Mouse (Mus musculus): ENCODE results near the gene Slc45a1.
A peak's percentile ranks its signal among the peaks of the same experiment; 100 is the strongest.

The Slc45a1 gene

DNA sequence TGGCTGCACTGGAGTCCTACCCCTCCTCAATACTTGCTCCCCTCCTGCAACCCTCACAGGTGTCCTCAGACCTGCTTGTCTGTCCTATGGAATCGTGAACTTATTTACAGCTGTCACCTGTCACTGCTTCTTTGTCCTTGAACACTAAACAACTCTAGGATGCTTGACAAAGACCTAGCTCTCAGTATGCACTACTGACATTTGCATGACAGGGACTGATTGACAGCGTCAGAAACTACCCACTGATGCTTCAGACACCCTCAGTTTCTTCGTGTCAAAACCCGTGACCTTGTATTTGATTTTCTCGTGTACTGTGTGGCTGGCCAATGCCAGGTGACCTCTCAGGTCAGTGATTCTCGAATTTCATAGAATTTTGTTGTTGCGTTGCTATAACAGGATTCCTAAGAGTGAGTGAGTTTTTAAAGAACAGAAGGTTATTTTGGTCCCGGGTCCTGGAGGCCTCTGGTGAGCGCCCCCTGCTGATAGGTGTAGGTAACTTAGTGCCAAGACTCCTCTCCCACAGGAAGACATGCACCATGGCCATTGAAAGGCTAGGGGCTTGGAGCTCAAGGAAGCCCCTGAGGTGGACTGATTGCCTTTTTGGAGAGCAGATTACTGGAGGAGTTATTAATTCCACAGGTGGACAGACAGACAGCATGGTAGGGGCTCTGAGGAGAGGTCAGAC is 8.1 kb upstream of the Slc45a1 start:
- no peak for DNase-seq (ENCODE audit: low spot score)

DNA sequence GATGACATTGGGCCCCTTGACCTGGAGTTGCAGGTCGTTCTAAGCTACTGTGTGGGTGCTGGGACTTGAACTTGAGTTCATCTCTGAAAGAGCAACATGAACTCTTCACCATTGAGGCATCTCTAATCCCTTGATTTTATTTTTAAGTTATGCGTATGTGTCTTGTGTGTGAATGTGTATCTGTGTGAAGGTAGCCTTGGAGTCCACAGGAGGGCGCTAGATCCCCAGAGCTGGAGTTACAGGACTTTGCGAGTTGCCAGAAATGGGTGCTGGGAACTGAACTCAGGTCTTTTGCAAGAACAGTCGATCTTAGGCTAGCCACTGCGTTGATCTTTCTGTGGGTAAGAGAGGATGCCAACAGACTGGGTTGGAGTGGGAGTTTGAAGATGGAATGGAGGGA is 4.5 kb upstream of the Slc45a1 start:
- DNase-seq (ENCODE audit: low spot score), result peak; percentile 11

DNA sequence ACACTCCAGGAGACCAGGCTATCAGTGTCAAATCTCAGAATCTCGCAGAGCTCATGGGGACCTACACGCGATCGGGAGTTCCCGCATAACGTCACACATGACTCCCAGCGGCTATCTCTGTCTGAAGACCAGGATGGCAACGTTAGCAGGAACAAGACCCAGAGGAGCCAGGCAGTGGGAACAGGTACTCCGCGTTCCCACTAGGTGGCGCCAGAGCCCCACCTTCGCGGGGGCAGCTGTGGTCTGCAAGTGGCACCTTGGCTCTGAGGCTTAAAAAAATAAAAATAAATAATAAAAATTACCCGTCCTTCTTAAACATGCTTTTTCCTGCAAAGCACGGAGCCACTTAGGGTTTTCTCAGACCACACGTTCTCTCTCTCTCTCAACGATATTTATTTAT is 4.0 kb upstream of the Slc45a1 start:
- peak; percentile 82 for DNase-seq (ENCODE audit: low spot score)

DNA sequence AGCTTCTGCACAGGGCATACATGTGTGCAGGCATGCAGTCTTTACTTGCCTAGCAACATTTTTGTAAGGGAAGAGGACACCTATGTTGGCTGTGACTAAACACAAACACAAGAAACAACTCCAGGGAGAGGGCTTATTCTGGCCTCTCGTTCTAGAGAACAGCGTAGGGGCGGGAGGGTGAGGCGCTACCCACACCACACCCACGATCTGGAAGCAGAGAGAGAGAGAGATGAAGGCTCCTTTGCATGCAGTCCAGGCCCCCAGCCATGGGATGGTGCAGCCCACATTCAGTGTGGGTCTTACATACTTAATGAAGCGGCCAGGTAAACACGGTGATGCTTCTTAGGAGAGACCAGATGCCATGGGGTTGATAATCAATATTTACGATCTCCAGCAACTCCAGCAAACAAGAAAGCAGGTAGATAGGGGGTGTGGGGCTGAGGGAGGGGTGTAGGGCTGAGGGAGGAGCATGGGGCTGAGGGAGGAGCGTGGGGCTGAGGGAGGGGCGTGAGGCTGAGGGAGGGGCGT is 1.2 kb upstream of the Slc45a1 start:
- no peak for DNase-seq (ENCODE audit: low spot score)

DNA sequence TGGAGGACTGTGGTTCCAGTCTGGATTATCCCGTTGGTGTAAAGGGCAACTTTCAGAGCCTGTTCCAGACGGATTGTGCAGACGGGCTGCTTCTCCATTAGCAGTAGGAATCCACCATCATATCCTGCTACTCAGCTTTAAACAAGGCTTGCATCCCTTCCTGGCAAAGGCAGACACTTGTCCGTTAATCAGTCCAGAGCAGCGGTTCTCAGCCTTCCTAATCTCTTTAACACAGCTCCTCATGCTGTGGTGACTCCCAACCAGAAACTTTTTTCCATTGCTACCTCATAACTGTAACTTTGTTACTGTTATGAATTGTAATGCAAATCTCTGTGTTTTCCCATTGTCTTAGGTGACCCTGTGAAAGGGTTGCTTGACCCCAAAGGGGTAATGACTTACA is 2.6 kb downstream of the Slc45a1 start:
- no peak for DNase-seq (ENCODE audit: low spot score)

DNA sequence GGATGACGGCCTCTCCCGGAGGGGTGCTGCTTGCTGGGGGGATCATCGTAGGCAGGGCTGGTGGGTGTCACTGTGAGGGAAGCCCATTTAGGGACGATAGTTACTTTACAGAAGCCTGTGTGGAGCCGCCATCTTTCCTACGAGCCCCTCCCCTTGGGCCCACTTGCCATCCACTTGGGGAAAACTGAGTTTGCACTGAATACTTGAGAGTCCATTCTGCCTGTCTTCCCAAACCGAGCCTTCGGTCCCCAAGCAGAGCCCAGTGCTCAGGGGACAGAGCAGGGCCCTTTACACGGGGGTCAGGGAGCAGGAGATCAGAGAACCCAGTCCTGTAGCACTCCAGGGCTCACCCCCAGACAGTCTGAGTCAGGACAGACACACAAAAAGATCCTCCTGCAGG is 7.7 kb downstream of the Slc45a1 start:
- no peak for DNase-seq (ENCODE audit: low spot score)

DNA sequence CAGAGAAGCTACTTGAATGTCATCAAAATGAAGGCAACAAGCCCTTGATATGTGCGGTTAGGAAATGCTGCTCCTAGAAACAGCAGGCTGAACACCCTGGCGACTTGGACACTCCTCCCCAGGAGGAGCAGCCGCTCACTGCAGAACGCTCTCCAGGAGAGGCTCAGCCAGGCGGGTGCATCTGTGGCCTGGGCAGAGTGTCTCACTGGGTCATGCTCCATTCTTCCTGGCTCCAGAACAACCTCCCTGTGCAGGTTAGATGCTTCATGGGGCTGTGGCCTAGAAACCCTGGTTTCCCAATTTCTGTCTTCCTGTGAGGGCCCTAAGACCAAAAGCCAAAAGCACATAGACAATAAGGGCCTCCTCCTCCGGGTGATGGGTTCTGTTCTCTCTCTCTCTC is 15.3 kb downstream of the Slc45a1 start:
- DNase-seq (ENCODE audit: low spot score), result no peak

DNA sequence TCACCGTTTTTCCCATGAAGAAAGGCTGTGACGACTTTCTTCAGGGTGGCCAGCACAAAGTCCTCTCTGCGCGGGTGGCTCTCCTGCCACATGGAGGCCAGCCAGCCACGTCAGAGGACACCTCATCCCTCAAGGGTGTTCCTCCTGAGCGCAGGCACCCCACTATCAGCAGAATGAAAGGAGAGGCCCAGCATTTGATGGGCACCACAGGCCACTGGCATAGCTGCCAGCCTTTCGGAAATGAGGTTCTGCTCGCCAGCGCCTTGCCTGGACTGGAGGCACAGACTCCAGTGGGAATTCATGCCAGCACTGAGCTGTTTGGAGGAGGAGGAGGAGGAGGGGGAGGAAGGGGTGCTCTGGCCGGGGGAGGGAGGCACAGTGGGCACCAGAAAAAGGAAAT is 16.4 kb downstream of the Slc45a1 start:
- DNase-seq (ENCODE audit: low spot score), result no peak

DNA sequence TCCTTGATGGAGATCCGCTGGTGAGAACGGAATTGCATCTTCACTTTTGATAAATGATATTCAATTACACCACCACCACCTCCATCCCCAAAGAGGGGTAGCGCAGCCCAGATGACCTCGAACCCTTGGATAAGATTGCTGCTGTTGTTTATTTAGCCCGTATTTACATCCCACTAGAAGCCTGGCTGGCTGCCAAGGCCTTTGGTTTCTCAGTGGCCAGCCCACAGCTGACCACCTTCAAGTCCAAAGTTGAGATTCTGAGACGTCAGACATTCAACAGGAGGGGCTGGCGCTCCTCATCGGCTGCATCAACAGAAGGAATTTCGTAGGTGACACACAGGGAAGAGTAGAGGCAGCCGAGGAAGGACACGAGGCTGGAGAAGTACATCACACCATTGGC is 22.7 kb downstream of the Slc45a1 start:
- DNase-seq (ENCODE audit: low spot score), result no peak

DNA sequence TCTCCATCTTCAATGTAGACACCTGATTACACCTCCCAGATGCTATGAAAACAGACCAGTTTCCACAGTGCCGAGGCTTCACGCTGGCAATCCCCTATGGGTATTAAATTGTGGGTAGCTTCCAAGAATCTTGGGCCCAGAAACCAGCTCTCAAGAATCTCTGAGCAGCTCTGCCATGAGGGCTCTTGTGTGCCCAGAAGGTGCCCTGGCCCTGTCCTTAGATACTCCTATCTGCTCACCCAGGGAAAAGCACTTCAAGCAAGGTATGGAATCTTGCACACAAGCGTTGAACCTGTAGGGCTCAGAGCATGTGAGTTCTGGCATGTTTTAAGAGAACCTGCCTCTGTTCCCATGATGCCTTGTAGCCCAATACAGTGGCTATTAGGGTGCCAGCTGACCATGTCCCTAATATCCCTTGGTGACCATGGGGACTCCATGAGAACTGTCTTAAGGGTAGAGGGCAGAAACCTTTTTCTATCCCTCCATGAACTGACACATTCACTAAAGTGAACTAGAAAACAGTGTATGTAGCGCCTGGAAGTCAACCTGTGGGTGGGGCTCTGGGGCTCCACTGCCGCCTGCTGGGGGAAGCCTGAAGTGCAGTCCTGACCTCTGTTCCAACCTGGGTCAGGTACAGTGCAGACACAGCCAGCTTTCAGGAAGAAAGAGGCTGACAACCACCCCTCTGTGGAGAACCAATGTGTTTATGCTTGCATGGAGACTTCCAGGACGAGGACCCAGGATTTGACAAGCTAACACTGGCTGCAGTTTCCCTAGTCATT is 25.8 kb downstream of the Slc45a1 start:
- peak; percentile 75 for DNase-seq (ENCODE audit: low spot score)

DNA sequence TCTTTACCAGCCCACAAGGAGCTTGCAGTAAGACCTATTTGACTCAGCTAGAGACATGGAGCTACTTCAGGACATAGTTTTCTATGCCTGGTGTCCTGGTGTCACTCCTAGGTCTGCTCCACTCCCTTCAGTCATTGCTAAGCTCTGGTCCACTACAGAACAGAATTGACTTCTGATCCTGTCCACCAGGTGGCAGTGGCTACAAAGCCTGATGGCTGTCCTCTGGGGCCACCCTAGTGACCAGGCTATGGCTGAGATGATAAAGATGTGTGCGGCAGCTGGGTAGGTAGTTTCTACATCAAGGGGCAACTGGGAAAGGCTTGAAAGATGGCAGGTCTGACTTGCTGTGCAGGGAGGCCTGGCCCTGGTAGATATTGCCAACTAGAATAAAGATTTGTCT is 26.5 kb downstream of the Slc45a1 start:
- peak; percentile 19 for DNase-seq (ENCODE audit: low spot score)

DNA sequence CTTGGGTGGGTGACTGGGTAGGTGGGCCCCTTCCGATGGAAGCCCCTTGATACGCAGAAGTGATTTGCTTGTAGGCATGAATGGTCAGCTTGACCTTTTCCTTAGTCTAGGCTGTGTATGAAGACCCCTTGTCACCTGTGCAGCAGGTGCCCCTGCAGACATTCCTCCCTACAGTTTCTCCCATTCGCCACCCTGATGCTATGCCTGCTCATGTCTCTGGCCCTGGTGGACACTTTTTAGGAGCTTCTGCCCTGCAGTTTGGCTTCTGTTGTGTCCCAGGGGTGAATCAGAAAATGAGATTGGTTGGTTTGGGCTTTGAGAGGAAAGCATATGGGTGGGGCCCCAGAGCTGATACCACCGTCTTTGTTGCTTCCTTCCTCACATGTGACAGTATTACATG is 27.0 kb downstream of the Slc45a1 start:
- DNase-seq (ENCODE audit: low spot score), result no peak

DNA sequence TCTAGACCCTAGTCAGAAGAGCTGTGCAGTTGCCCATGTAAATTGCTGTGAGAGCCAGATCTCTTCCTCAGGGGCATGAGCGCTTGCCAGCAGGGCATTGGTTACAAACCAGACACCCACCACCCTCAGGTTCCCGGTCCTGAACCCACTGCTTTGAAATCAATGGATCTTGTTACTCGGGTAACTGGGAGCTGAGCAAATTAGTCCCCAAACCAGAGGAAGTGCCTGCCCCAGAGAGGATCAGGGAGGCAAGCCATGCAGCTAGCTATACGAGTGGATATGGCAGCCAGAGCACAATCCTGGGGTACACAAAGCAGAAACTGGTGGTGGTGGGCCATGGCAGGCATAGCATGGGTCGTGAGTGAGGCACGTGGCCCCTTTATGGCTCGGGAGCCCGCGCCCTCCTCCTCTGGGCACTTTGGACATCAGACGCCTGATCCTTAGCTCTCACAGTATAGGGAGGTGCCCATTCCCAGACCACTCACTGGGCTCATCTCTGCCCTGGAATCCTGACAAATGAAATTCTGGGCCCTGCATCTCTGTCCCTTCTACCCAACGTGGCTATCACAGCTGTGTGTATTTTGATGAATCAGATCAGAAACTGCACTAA is 27.7 kb downstream of the Slc45a1 start:
- DNase-seq (ENCODE audit: low spot score), result no peak

DNA sequence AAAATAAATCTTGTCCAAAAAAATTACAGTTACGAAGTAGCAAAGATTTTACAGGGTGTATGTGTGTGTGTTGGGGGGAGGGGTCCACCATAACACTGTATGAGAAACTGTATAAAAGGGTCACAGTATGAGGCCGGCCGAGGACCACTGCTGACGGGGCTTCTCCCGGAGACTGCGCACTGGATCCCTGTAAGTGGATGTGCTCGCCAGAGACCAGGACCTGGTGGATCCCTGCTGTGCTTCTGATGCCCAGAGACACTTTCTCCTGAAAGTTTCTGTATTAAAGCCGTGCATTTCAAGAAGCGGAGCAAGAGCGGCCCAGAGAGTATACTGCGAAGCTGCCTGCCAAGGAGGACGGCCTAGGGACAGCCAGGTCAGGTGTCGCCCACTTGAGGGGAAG is 29.3 kb downstream of the Slc45a1 start:
- no peak for DNase-seq (ENCODE audit: low spot score)

DNA sequence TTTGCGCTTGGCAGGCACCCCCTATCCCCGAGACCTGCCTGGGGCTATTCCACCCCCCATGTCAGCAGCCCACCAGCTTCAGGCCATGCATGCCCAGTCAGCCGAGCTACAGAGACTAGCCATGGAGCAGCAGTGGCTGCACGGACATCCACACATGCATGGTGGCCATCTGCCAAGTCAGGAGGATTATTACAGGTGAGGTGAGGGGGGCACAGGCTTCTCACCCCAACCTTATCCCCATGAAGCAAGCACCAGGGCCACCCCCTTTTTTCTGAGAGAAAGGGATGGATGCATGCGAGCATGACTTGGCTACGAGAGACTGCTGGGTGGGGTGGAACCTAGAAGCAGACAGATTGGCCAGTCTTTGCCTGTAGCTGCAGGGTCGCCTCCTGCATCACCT is 33.0 kb downstream of the Slc45a1 start:
- DNase-seq (ENCODE audit: low spot score), result no peak

DNA sequence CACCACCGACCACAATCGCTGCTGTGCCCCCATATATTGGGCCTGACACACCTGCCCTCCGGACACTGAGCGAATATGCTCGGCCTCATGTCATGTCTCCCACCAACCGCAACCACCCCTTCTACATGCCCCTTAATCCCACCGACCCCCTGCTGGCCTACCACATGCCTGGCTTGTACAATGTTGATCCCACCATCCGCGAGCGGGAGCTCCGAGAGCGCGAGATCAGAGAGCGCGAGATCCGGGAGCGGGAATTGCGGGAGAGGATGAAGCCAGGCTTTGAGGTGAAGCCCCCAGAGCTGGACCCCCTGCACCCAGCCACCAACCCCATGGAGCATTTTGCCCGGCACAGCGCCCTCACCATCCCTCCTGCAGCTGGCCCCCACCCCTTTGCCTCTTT is 35.1 kb downstream of the Slc45a1 start:
- DNase-seq (ENCODE audit: low spot score), result no peak

DNA sequence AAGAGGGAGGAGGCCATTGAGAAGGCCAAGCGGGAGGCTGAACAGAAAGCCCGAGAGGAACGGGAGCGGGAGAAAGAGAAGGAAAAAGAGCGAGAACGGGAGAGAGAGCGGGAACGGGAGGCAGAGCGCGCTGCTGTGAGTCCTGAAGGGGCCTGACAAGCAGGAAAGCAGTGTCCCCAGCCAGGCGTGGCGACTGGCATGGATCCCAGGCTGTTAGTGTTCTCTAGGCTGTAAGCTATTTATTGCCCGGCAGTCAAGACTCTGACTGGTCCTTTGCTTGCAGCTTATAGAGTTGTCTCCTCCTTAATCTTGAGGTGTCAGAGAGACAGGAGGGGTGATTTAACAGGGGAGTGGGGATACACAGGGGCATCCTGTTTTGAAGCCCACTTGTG is 35.9 kb downstream of the Slc45a1 start:
- no peak for DNase-seq (ENCODE audit: low spot score)

DNA sequence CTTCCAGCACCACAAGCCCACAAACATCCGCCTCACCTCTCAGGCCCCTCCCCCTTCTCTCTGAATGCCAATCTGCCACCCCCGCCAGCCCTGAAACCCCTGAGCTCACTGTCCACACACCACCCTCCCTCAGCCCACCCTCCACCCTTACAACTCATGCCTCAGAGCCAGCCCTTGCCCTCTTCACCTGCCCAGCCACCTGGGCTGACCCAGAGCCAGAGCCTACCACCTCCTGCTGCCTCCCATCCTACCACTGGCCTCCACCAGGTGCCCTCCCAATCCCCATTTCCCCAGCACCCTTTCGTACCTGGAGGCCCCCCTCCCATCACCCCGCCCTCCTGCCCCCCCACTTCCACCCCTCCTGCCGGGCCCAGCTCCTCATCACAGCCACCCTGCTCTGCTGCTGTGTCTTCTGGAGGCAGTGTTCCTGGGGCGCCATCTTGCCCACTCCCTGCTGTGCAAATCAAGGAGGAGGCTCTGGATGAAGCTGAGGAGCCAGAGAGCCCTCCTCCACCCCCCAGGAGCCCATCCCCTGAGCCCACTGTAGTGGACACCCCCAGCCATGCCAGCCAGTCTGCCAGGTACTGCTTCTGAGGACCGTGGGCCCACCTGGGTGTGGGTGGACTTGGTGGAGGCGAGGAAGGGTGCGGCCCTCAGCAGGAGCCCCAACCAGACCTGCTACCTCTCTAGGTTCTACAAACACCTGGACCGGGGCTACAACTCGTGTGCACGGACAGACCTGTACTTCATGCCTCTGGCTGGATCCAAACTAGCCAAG is 36.5 kb downstream of the Slc45a1 start:
- peak; percentile 26 for DNase-seq (ENCODE audit: low spot score)

DNA sequence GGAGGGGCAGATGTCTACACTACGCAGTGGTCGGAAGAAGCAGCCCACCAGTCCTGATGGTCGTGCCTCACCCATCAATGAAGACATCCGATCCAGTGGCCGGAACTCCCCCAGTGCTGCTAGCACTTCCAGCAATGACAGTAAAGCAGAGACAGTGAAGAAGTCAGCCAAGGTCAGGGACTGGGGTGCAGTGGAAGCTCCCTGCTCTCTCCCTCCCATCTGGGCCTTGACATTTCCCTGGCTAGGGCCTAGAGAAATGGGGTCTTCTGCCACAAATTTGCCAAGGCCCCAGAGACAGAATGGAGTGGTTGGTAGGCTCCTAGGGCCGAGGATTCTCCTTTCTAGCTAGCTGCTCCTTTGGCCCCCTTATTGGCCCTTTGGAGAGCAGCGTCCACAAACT is 38.3 kb downstream of the Slc45a1 start:
- DNase-seq (ENCODE audit: low spot score), result no peak

DNA sequence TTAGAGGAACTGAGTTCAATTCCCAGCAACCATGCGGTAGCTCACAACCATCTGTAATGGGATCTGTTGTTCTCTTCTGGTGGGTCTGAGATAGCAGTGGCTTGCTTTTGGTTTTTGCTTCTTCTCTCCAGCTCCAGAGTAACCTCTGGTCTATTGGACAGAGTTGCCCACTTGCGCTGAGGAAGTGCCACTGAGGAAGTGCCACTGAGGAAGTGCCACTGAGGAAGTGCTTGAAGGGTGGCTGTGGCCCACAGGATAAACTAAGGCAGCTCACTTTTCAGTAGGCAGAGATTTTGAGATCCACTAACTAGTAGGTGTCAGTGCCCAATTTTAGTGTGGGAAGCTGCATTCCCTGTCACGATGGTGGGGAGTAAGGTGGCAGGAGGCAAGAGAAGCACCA is 43.3 kb downstream of the Slc45a1 start:
- no peak for DNase-seq (ENCODE audit: low spot score)

DNA sequence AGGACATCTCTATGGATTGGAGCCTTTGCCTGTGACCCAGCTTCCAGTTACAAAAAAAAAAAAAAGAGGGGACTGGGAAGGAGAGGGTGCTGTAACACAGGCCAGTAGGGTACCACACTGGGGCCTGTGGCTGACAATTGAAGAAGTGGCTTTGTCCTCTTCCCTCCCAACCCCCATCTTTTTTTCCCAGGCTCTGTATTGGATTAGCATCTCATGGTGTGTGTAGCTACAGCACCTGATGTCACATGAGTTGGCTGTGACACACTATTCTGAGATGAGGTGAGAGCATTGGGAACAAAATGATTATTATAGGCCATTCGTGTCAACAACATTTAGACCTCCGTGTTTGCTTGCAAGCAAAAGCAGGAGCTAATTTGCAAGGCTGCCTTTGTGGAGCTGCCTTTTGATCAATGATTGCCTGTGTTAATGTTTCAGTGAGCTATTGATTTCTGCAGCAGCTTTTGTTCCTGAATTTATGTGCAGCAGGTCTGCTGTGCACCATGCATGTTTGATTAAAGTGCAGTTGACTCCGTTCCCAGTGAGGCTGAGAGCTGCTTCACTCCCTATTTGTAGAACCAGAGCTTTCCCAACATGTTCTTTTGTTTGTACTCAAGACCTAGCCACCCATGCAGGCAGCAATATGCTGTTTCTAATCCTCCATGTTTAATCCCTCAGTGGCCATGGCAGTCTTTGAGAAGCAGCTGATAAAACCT is 45.4 kb downstream of the Slc45a1 start:
- no peak for DNase-seq (ENCODE audit: low spot score)

DNA sequence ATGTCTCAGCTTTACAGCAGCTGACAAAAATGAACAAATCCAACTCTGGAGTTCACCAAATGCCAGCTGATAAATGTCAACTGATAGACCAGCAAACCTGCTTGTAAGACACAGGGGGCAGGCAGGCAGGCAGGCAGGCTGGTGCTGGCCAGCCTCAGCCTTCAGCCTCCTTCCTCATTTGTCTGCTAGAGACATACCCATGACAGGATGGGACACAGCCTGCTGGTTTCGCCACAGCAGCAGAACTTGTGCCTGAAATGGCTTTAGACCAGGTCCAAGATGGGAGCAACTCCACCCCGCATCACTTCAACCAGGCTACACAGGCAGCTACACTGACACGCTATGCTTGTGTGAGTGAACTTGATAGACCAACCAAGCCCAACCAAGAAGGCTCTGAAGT is 46.2 kb downstream of the Slc45a1 start:
- no peak for DNase-seq (ENCODE audit: low spot score)
